Mouse (Mus musculus): ENCODE measurements around the gene Gle1. TPM values are rescaled to one million over a fixed set of nuclear protein-coding genes. Genes with fewer than 3 reads are reported as not detected.

Gene Gle1
- polyA plus RNA-seq, 1 experiment, result 27.1 TPM

- 19% methylated on average over 1 of the region's 1 CpGs for WGBS
- no peak for DNase-seq
- H3K4me1 ChIP-seq (ENCODE audit: control insufficient read depth, insufficient read depth, low read length), result peaks cover 5% of the 10 kb centered on the region
- TF ChIP-seq POLR2A (IDR thresholded peaks at IDR 0.05; ENCODE audit: borderline replicate concordance, extremely low read depth, low read depth, low read length) (peak; percentile 64; the same call in 1 of the 2 replicates), CTCF (IDR thresholded peaks at IDR 0.05; ENCODE audit: insufficient read depth, low read length) (no peak)
- H3K4me3 ChIP-seq (replicated peaks; ENCODE audit: extremely low read depth, low read depth, low read length), result peak overlapping the region; percentile 3
Observed at GRCm38 (mm10) chr2:29944723-29945122, 9.5 kb downstream of the Gle1 start.

GRCm38 (mm10) chr2:29948896-29949295, 13.7 kb downstream of the Gle1 start:
- Histone ChIP-seq H3K4me3 (replicated peaks; ENCODE audit: extremely low read depth, low read depth, low read length) (no peak overlapping the region), H3K4me1 (ENCODE audit: control insufficient read depth, insufficient read depth, low read length) (no peaks in the 10 kb centered on the region)
- no peak for DNase-seq
- TF ChIP-seq CTCF (IDR thresholded peaks at IDR 0.05; ENCODE audit: insufficient read depth, low read length), result no peak
- no peak for TF ChIP-seq POLR2A (IDR thresholded peaks at IDR 0.05; ENCODE audit: borderline replicate concordance, extremely low read depth, low read depth, low read length)
- WGBS, result 87% methylated on average over 5 of the region's 5 CpGs

- no peak for DNase-seq
- Histone ChIP-seq H3K4me1 (ENCODE audit: control insufficient read depth, insufficient read depth, low read length) (peaks cover 4% of the 10 kb centered on the region), H3K4me3 (replicated peaks; ENCODE audit: extremely low read depth, low read depth, low read length) (no peak overlapping the region)
- 91% methylated on average over 7 of the region's 7 CpGs for WGBS
- TF ChIP-seq CTCF (IDR thresholded peaks at IDR 0.05; ENCODE audit: insufficient read depth, low read length) (no peak), POLR2A (IDR thresholded peaks at IDR 0.05; ENCODE audit: borderline replicate concordance, extremely low read depth, low read depth, low read length) (no peak)
Observed at GRCm38 (mm10) chr2:29961246-29961645, 26.0 kb downstream of the Gle1 start.

GRCm38 (mm10) chr2:29964354-29965249, 29.4 kb downstream of the Gle1 start:
- TF ChIP-seq CTCF (IDR thresholded peaks at IDR 0.05; ENCODE audit: insufficient read depth, low read length) (no peak), POLR2A (IDR thresholded peaks at IDR 0.05; ENCODE audit: borderline replicate concordance, extremely low read depth, low read depth, low read length) (no peak; the same call in 1 of the 2 replicates)
- peaks cover 15% of the 10 kb centered on the region for H3K4me1 ChIP-seq (ENCODE audit: control insufficient read depth, insufficient read depth, low read length)
- peak overlapping the region; percentile 36 for H3K4me3 ChIP-seq (replicated peaks; ENCODE audit: extremely low read depth, low read depth, low read length)
- DNase-seq, result peak; percentile 44
- 8% methylated on average over 10 of the region's 10 CpGs for WGBS

GRCm38 (mm10) chr2:29965250-29965843, 30.1 kb downstream of the Gle1 start, which contains the start of gene Sptan1:
Sptan1 (plus strand) TSS chr2:29965560.
- Histone ChIP-seq H3K4me3 (replicated peaks; ENCODE audit: extremely low read depth, low read depth, low read length) (peak within 1 kb of the TSS; percentile 98), H3K4me1 (ENCODE audit: control insufficient read depth, insufficient read depth, low read length) (peaks cover 22% of the 10 kb centered on the region)
- WGBS, result under 1% methylated on average over 48 of the region's 82 CpGs
- peak; percentile 92 for DNase-seq
- TF ChIP-seq POLR2A (IDR thresholded peaks at IDR 0.05; ENCODE audit: borderline replicate concordance, extremely low read depth, low read depth, low read length), result peak; percentile 98
- no peak for TF ChIP-seq CTCF (IDR thresholded peaks at IDR 0.05; ENCODE audit: insufficient read depth, low read length)

GRCm38 (mm10) chr2:29965906-29966305, 30.7 kb downstream of the Gle1 start:
- DNase-seq, result peak; percentile 54
- peak overlapping the region; percentile 98 for H3K4me3 ChIP-seq (replicated peaks; ENCODE audit: extremely low read depth, low read depth, low read length)
- no peak for TF ChIP-seq CTCF (IDR thresholded peaks at IDR 0.05; ENCODE audit: insufficient read depth, low read length)
- no peak for TF ChIP-seq POLR2A (IDR thresholded peaks at IDR 0.05; ENCODE audit: borderline replicate concordance, extremely low read depth, low read depth, low read length)
- peaks cover 27% of the 10 kb centered on the region for H3K4me1 ChIP-seq (ENCODE audit: control insufficient read depth, insufficient read depth, low read length)
- WGBS, result under 1% methylated on average over 41 of the region's 41 CpGs

GRCm38 (mm10) chr2:29966826-29967225, 31.6 kb downstream of the Gle1 start:
- DNase-seq, result no peak
- Histone ChIP-seq H3K4me1 (ENCODE audit: control insufficient read depth, insufficient read depth, low read length) (peaks cover 32% of the 10 kb centered on the region), H3K4me3 (replicated peaks; ENCODE audit: extremely low read depth, low read depth, low read length) (peak overlapping the region; percentile 98)
- WGBS, result 30% methylated on average over 2 of the region's 2 CpGs
- TF ChIP-seq CTCF (IDR thresholded peaks at IDR 0.05; ENCODE audit: insufficient read depth, low read length), result no peak
- TF ChIP-seq POLR2A (IDR thresholded peaks at IDR 0.05; ENCODE audit: borderline replicate concordance, extremely low read depth, low read depth, low read length), result no peak

GRCm38 (mm10) chr2:29967768-29968167, 32.5 kb downstream of the Gle1 start:
- DNase-seq, result no peak
- 26% methylated on average over 5 of the region's 5 CpGs for WGBS
- TF ChIP-seq CTCF (IDR thresholded peaks at IDR 0.05; ENCODE audit: insufficient read depth, low read length) (no peak), POLR2A (IDR thresholded peaks at IDR 0.05; ENCODE audit: borderline replicate concordance, extremely low read depth, low read depth, low read length) (no peak)
- Histone ChIP-seq H3K4me3 (replicated peaks; ENCODE audit: extremely low read depth, low read depth, low read length) (peak overlapping the region; percentile 12), H3K4me1 (ENCODE audit: control insufficient read depth, insufficient read depth, low read length) (peaks cover 41% of the 10 kb centered on the region)

- peaks cover 42% of the 10 kb centered on the region for H3K4me1 ChIP-seq (ENCODE audit: control insufficient read depth, insufficient read depth, low read length)
- H3K4me3 ChIP-seq (replicated peaks; ENCODE audit: extremely low read depth, low read depth, low read length), result no peak overlapping the region
- WGBS, result 21% methylated on average over 5 of the region's 5 CpGs
- no peak for TF ChIP-seq POLR2A (IDR thresholded peaks at IDR 0.05; ENCODE audit: borderline replicate concordance, extremely low read depth, low read depth, low read length)
- TF ChIP-seq CTCF (IDR thresholded peaks at IDR 0.05; ENCODE audit: insufficient read depth, low read length), result no peak
- DNase-seq, result no peak
Observed at GRCm38 (mm10) chr2:29968638-29969037, 33.4 kb downstream of the Gle1 start.
